Mouse (Mus musculus): ENCODE data around the gene Odf3l1. TPM values are rescaled to one million over a fixed set of nuclear protein-coding genes. Genes with fewer than 3 reads are reported as not detected.
A peak's percentile ranks its signal among the peaks of the same experiment; 100 is the strongest.

Gene Odf3l1
- total and polyA plus RNA-seq, 2 experiments from 2014 or later: 0.14 to 0.42 TPM

GRCm38 (mm10) chr9:56851778-56852177, 12.7 kb downstream of the Odf3l1 start:
- H3K27ac ChIP-seq: no peak overlapping the region

DNA sequence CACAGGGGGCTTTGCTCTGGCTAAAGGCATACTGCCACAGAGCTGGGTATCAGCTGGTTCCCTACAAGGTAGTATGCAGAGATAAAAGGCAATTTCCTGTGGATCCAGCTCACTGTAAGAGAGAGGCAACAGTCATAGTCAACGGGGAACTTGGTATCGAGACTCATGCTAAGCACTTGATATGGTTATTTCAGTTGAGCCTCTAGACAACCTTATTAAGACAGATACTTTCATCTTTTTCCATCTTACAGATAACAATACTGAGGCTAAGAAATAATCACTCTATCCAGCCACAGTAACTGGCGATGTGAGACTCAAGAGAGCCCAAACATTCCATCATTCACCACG, 13.6 kb downstream of the Odf3l1 start:
- H3K4me2 ChIP-seq (ENCODE audit: low read depth, low read length): no peak overlapping the region
- H3K9ac ChIP-seq (replicated peaks; ENCODE audit: low read length): no peak overlapping the region
- H3K36me3 ChIP-seq (ENCODE audit: insufficient read depth, low read length): no peaks in the 10 kb centered on the region
- no peak overlapping the region for H3K4me3 ChIP-seq (ENCODE audit: low read length)
- DNase-seq (ENCODE audit: low spot score) (no peak), ATAC-seq (no peak)
- TF ChIP-seq CTCF (IDR thresholded peaks at IDR 0.05; ENCODE audit: low read depth): no peak
- no peaks in the 10 kb centered on the region for H3K27me3 ChIP-seq (ENCODE audit: insufficient read depth, low read length)
- H3K4me1 ChIP-seq (ENCODE audit: insufficient read depth, low read length): 0 out of 2 replicates have a peak, but pooled peaks cover 5% of the 10 kb centered on the region
- H3K27ac ChIP-seq: no peak overlapping the region
- 91% methylated on average over 4 of the region's 4 CpGs for WGBS
- H3K9me3 ChIP-seq (ENCODE audit: low read length): no peaks in the 10 kb centered on the region

More at GRCm38 (mm10) chr9:56851778-56852177, 12.7 kb downstream of the Odf3l1 start:
- Histone ChIP-seq H3K36me3 (ENCODE audit: insufficient read depth, low read length) (no peaks in the 10 kb centered on the region), H3K9me3 (ENCODE audit: low read length) (no peaks in the 10 kb centered on the region), H3K27me3 (ENCODE audit: insufficient read depth, low read length) (no peaks in the 10 kb centered on the region), H3K4me1 (ENCODE audit: insufficient read depth, low read length) (0 out of 2 replicates have a peak, but pooled peaks cover 5% of the 10 kb centered on the region), H3K4me2 (ENCODE audit: low read depth, low read length) (no peak overlapping the region), H3K9ac (replicated peaks; ENCODE audit: low read length) (no peak overlapping the region), H3K4me3 (ENCODE audit: low read length) (no peak overlapping the region)
- ATAC-seq: peak; percentile 79
- peak; percentile 32 for DNase-seq (ENCODE audit: low spot score)
- WGBS: 24% methylated on average over 11 of the region's 11 CpGs
- no peak for TF ChIP-seq CTCF (IDR thresholded peaks at IDR 0.05; ENCODE audit: low read depth)

GRCm38 (mm10) chr9:56850128-56850904, 14.2 kb downstream of the Odf3l1 start:
- 67% methylated on average over 14 of the region's 14 CpGs for WGBS
- no peak overlapping the region for H3K4me3 ChIP-seq (ENCODE audit: low read length)
- H3K9me3 ChIP-seq (ENCODE audit: low read length): no peaks in the 10 kb centered on the region
- no peak for TF ChIP-seq CTCF (IDR thresholded peaks at IDR 0.05; ENCODE audit: low read depth)
- no peaks in the 10 kb centered on the region for H3K36me3 ChIP-seq (ENCODE audit: insufficient read depth, low read length)
- 0 out of 2 replicates have a peak, but pooled peaks have one; percentile 5 for ATAC-seq
- no peaks in the 10 kb centered on the region for H3K27me3 ChIP-seq (ENCODE audit: insufficient read depth, low read length)
- H3K9ac ChIP-seq (replicated peaks; ENCODE audit: low read length): no peak overlapping the region
- H3K27ac ChIP-seq: no peak overlapping the region
- DNase-seq (ENCODE audit: low spot score): peak; percentile 33
- 0 out of 2 replicates have a peak, but pooled peaks cover 5% of the 10 kb centered on the region for H3K4me1 ChIP-seq (ENCODE audit: insufficient read depth, low read length)
- H3K4me2 ChIP-seq (ENCODE audit: low read depth, low read length): no peak overlapping the region

DNA sequence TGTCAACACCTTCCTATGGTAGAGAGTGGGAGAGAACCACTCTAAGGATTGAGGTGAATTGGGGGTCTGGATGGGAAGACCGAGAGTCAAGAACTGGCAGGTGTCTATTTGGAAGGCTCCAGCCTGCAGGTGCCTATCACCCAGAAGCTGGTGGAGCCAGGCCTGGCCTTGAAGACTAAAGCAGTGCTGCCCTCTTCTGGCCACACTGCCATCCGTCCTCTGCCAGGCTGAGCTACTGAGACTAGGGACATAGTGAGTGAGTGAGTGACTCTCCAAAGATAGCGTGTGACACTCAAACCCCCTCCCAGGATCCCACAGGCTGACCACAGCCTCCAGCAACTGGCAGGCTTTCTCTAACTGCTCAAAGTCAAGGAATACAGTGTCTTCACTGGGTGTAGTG, 17.0 kb downstream of the Odf3l1 start:
- ATAC-seq: peak; percentile 68
- Histone ChIP-seq H3K9ac (replicated peaks; ENCODE audit: low read length) (no peak overlapping the region), H3K36me3 (ENCODE audit: insufficient read depth, low read length) (no peaks in the 10 kb centered on the region), H3K4me3 (ENCODE audit: low read length) (no peak overlapping the region), H3K27ac (no peak overlapping the region), H3K4me1 (ENCODE audit: insufficient read depth, low read length) (0 out of 2 replicates have a peak, but pooled peaks cover 5% of the 10 kb centered on the region), H3K27me3 (ENCODE audit: insufficient read depth, low read length) (no peaks in the 10 kb centered on the region), H3K4me2 (ENCODE audit: low read depth, low read length) (no peak overlapping the region), H3K9me3 (ENCODE audit: low read length) (no peaks in the 10 kb centered on the region)
- 9% methylated on average over 3 of the region's 3 CpGs for WGBS
- peak; percentile 90 for DNase-seq (ENCODE audit: low spot score)
- TF ChIP-seq CTCF (IDR thresholded peaks at IDR 0.05; ENCODE audit: low read depth): peak; percentile 93

DNA sequence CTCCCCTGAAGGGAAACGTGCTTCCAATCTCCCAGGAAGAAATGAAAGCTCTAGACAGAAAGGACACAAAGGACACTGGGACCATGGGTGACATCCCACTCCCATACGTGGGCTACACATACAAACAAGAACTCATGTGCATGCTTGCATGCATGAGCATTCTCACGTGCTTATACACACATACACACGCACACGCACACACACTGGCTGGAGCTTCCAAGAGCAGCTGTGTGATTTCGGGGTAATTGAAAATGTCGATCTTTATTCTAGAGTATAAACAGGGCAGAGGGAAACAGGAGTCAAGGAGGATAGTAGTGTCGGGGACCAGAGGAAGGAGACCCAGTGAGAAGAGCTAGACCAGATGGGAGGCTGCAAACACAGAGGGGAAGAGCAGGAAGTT, 19.8 kb downstream of the Odf3l1 start:
- DNase-seq (ENCODE audit: low spot score) (peak; percentile 51), ATAC-seq (no peak)
- H3K4me1 ChIP-seq (ENCODE audit: insufficient read depth, low read length): no peaks in the 10 kb centered on the region
- no peak overlapping the region for H3K27ac ChIP-seq
- no peak overlapping the region for H3K9ac ChIP-seq (replicated peaks; ENCODE audit: low read length)
- H3K27me3 ChIP-seq (ENCODE audit: insufficient read depth, low read length): no peaks in the 10 kb centered on the region
- H3K36me3 ChIP-seq (ENCODE audit: insufficient read depth, low read length): no peaks in the 10 kb centered on the region
- H3K4me3 ChIP-seq (ENCODE audit: low read length): no peak overlapping the region
- 42% methylated on average over 8 of the region's 8 CpGs for WGBS
- no peak overlapping the region for H3K4me2 ChIP-seq (ENCODE audit: low read depth, low read length)
- TF ChIP-seq CTCF (IDR thresholded peaks at IDR 0.05; ENCODE audit: low read depth): no peak
- H3K9me3 ChIP-seq (ENCODE audit: low read length): no peaks in the 10 kb centered on the region

- Histone ChIP-seq H3K9ac (replicated peaks; ENCODE audit: low read length) (no peak overlapping the region), H3K4me3 (ENCODE audit: low read length) (no peak overlapping the region), H3K4me1 (ENCODE audit: insufficient read depth, low read length) (no peaks in the 10 kb centered on the region), H3K9me3 (ENCODE audit: low read length) (no peaks in the 10 kb centered on the region), H3K36me3 (ENCODE audit: insufficient read depth, low read length) (no peaks in the 10 kb centered on the region), H3K4me2 (ENCODE audit: low read depth, low read length) (no peak overlapping the region), H3K27ac (no peak overlapping the region), H3K27me3 (ENCODE audit: insufficient read depth, low read length) (no peaks in the 10 kb centered on the region)
- DNase-seq (ENCODE audit: low spot score) (peak; percentile 80), ATAC-seq (no peak)
- 25% methylated on average over 7 of the region's 7 CpGs for WGBS
- peak; percentile 97 for TF ChIP-seq CTCF (IDR thresholded peaks at IDR 0.05; ENCODE audit: low read depth)
Observed at GRCm38 (mm10) chr9:56843679-56844188, 20.7 kb downstream of the Odf3l1 start.

- Histone ChIP-seq H3K27ac (no peak overlapping the region), H3K27me3 (ENCODE audit: insufficient read depth, low read length) (no peaks in the 10 kb centered on the region), H3K4me2 (ENCODE audit: low read depth, low read length) (no peak overlapping the region), H3K9me3 (ENCODE audit: low read length) (no peaks in the 10 kb centered on the region), H3K4me1 (ENCODE audit: insufficient read depth, low read length) (no peaks in the 10 kb centered on the region), H3K4me3 (ENCODE audit: low read length) (no peak overlapping the region), H3K9ac (replicated peaks; ENCODE audit: low read length) (no peak overlapping the region), H3K36me3 (ENCODE audit: insufficient read depth, low read length) (no peaks in the 10 kb centered on the region)
- TF ChIP-seq CTCF (IDR thresholded peaks at IDR 0.05; ENCODE audit: low read depth): no peak
- 33% methylated on average over 3 of the region's 3 CpGs for WGBS
- peak; percentile 42; the same call in 1 of the 2 replicates for ATAC-seq
- DNase-seq (ENCODE audit: low spot score): peak; percentile 64
Observed at GRCm38 (mm10) chr9:56842303-56842719, 22.2 kb downstream of the Odf3l1 start.
